Mouse (Mus musculus) kidney, adult 2 months (tissue): ENCODE measurements around the gene Fam3b. TPM values are rescaled to one million over a fixed set of nuclear protein-coding genes. Genes with fewer than 3 reads are reported as not detected.

Source experiments
- DNase-seq: peaks from one replicate; pipeline ENCODE4 v3.0.0; 2021
- H3K27ac ChIP-seq: fragments of 200-500 bp; 2 replicates; pipeline ENCODE4 v1.5.1; 2012; ENCODE audit warnings: low read depth, low read length, control low read depth, inconsistent platforms; ENCODE audit not compliant: insufficient read depth
- H3K27me3 ChIP-seq: fragments of 200-500 bp; replicated peaks from 2 replicates; pipeline ENCODE4 v1.6.1; 2012; ENCODE audit warnings: mild to moderate bottlenecking, moderate library complexity, low read length, inconsistent platforms; ENCODE audit not compliant: control insufficient read depth, insufficient read depth
- H3K36me3 ChIP-seq: fragments of 200-500 bp; 2 replicates; pipeline ENCODE4 v1.6.1; 2012; ENCODE audit warnings: mild to moderate bottlenecking, moderate library complexity, low read length, inconsistent platforms; ENCODE audit not compliant: control insufficient read depth, insufficient read depth
- H3K4me1 ChIP-seq: fragments of 200-500 bp; 2 replicates; pipeline ENCODE4 v1.6.1; 2011; ENCODE audit warnings: low read length; ENCODE audit not compliant: control insufficient read depth, insufficient read depth
- H3K4me3 ChIP-seq: fragments of 200-500 bp; 2 replicates; pipeline ENCODE4 v1.5.1; 2011; ENCODE audit warnings: mild to moderate bottlenecking, low read depth, low read length, control low read depth; ENCODE audit not compliant: insufficient read depth
- CTCF ChIP-seq: fragments of 200-500 bp; conservative IDR thresholded peaks from 2 replicates; pipeline ENCODE4 v1.5.1; 2011; ENCODE audit warnings: low read depth, mild to moderate bottlenecking, control low read depth, low read length, moderate library complexity, mixed read lengths; ENCODE audit not compliant: insufficient read depth, insufficient read length
- POLR2A ChIP-seq: fragments of 200-500 bp; IDR thresholded peaks from one replicate; pipeline ENCODE4 v1.6.1; 2011; ENCODE audit warnings: low read depth, low read length, control low read depth
- WGBS: fragments of 180-500 bp; shearing (Covaris S2); methylation state at CpG from one replicate; pipeline ENCODE4 v1.1.7; 2018; 5-methylcytosine and 5-hydroxymethylcytosine counted together
- polyA plus RNA-seq: library from polyadenylated mRNA; depleted of rRNA; stranded (reverse); fragments of >200 nt; gene quantifications from 2 replicates; pipeline ENCODE4 v1.2.3, GENCODE M21; 2012

Gene Fam3b
- polyA plus RNA-seq, 1 experiment: not detected

GRCm38 (mm10) chr16:97438191-97438590 is 76.4 kb downstream of the Fam3b start:
- TF ChIP-seq POLR2A: no peak
- TF ChIP-seq CTCF: no peak
- no peak for DNase-seq
- Histone ChIP-seq H3K4me1 (no peaks in the 10 kb centered on the region), H3K27ac (no peak overlapping the region), H3K36me3 (no peaks in the 10 kb centered on the region), H3K4me3 (no peak overlapping the region), H3K27me3 (no peaks in the 10 kb centered on the region)
- 80% methylated on average over 3 of the region's 3 CpGs for WGBS

- 56% methylated on average over 1 of the region's 1 CpGs for WGBS
- TF ChIP-seq POLR2A: no peak
- TF ChIP-seq CTCF: no peak
- H3K4me1 ChIP-seq: no peaks in the 10 kb centered on the region
- no peak overlapping the region for H3K4me3 ChIP-seq
- DNase-seq: no peak
- no peaks in the 10 kb centered on the region for H3K27me3 ChIP-seq
- H3K36me3 ChIP-seq: no peaks in the 10 kb centered on the region
- no peak overlapping the region for H3K27ac ChIP-seq
Observed at GRCm38 (mm10) chr16:97437448-97438056, 77.1 kb downstream of the Fam3b start.

GRCm38 (mm10) chr16:97434206-97434605 is 80.4 kb downstream of the Fam3b start:
- Histone ChIP-seq H3K4me3 (no peak overlapping the region), H3K4me1 (no peaks in the 10 kb centered on the region), H3K36me3 (no peaks in the 10 kb centered on the region), H3K27me3 (no peaks in the 10 kb centered on the region), H3K27ac (no peak overlapping the region)
- WGBS: 84% methylated on average over 2 of the region's 2 CpGs
- no peak for TF ChIP-seq CTCF
- no peak for TF ChIP-seq POLR2A
- DNase-seq: no peak

GRCm38 (mm10) chr16:97431328-97431727 is 83.3 kb downstream of the Fam3b start:
- DNase-seq: peak; percentile 29
- TF ChIP-seq POLR2A (no peak), CTCF (no peak)
- no peaks in the 10 kb centered on the region for H3K4me1 ChIP-seq
- no peak overlapping the region for H3K4me3 ChIP-seq
- no peaks in the 10 kb centered on the region for H3K36me3 ChIP-seq
- WGBS: 63% methylated on average over 4 of the region's 4 CpGs
- H3K27ac ChIP-seq: no peak overlapping the region
- H3K27me3 ChIP-seq: no peaks in the 10 kb centered on the region

- no peak for DNase-seq
- no peak overlapping the region for H3K4me3 ChIP-seq
- 95% methylated on average over 4 of the region's 4 CpGs for WGBS
- H3K27me3 ChIP-seq: no peaks in the 10 kb centered on the region
- no peaks in the 10 kb centered on the region for H3K36me3 ChIP-seq
- TF ChIP-seq CTCF: no peak
- H3K4me1 ChIP-seq: no peaks in the 10 kb centered on the region
- H3K27ac ChIP-seq: no peak overlapping the region
Observed at GRCm38 (mm10) chr16:97430091-97430490, 84.5 kb downstream of the Fam3b start.

GRCm38 (mm10) chr16:97428026-97428425 is 86.6 kb downstream of the Fam3b start:
- Histone ChIP-seq H3K36me3 (no peaks in the 10 kb centered on the region), H3K27me3 (no peaks in the 10 kb centered on the region), H3K4me3 (no peak overlapping the region), H3K27ac (no peak overlapping the region), H3K4me1 (no peaks in the 10 kb centered on the region)
- DNase-seq: no peak
- TF ChIP-seq CTCF (no peak), POLR2A (no peak)
- WGBS: 85% methylated on average over 3 of the region's 3 CpGs

GRCm38 (mm10) chr16:97423627-97424026 is 91.0 kb downstream of the Fam3b start:
- no peak overlapping the region for H3K4me3 ChIP-seq
- WGBS: 93% methylated on average over 1 of the region's 1 CpGs
- no peak overlapping the region for H3K27ac ChIP-seq
- H3K4me1 ChIP-seq: no peaks in the 10 kb centered on the region
- H3K27me3 ChIP-seq: no peaks in the 10 kb centered on the region
- no peak for DNase-seq
- H3K36me3 ChIP-seq: no peaks in the 10 kb centered on the region
- no peak for TF ChIP-seq CTCF
- no peak for TF ChIP-seq POLR2A
